Mouse (Mus musculus): ENCODE results near the gene Itga11. TPM values are rescaled to one million over a fixed set of nuclear protein-coding genes. Genes with fewer than 3 reads are reported as not detected.

Gene Itga11
- polyA plus RNA-seq, 1 experiment from 2014 or later, result 0.05 TPM

DNA sequence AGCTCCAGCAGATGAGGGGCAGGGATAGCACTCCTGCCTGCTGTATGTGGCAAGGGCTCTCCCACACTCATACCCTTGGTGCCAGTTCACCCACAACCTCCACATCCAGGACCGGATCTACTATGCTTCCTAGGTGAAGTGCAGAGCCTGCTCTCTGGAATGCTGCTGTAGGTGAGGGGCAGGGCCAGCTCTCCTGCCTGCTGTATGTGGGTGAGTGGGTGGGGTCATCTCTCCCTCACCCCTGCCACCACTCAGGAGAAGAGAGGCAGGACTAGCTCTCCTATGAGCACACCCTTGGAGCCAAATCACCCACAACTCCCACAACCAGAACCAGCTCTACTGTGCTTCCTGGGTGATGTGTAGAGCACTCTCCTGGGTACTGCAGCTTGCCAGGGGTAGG lies 2.5 kb upstream of the Itga11 start:
- Histone ChIP-seq H3K27ac (ENCODE audit: low read depth) (no peak overlapping the region), H3K27me3 (ENCODE audit: insufficient read depth, low read length) (peaks cover 27% of the 10 kb centered on the region)

DNA sequence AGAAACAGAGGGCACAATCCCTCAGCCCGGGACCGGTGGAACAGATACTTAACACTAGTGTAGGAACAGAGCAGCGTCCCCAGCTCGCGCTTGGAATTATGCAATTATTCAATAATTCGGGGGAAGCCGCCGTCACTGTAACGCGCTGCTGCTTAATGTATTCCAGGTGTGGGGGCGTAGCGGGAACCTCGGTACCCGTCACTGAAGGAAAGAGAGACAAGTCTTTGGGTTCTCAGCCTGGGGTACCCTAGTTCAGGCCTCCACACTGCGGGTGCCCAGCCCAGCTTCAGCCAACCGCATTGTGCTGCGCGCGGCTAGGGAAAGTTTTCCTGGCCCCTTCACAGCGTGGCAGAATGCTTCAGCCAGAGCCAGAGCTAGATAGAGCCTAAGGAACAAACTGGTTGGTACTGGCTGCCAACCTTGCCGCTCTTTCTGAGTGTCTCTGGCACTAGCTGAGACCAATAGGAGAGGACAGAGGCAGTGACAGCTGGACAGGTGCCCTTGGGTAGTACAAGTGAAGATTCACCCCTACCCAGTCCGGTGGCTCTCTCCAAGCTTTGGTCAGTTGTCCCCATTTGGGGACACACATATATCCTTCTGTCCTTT lies 1.0 kb downstream of the Itga11 start:
- 14% methylated on average over 22 of the region's 22 CpGs for whole genome bisulfite sequencing (ENCODE audit: insufficient replicate concordance)
- Histone ChIP-seq H3K9ac (replicated peaks) (no peak overlapping the region), H3K9me3 (ENCODE audit: low read length) (no peaks in the 10 kb centered on the region), H3K27ac (ENCODE audit: low read depth) (no peak overlapping the region), H3K4me3 (ENCODE audit: low read depth, low read length) (peak overlapping the region; percentile 32; the same call in 1 of the 2 replicates), H3K36me3 (replicated peaks; ENCODE audit: insufficient read depth, low read length) (no peaks in the 10 kb centered on the region), H3K4me1 (ENCODE audit: insufficient read depth) (0 out of 2 replicates have a peak, but pooled peaks cover 4% of the 10 kb centered on the region), H3K27me3 (ENCODE audit: insufficient read depth, low read length) (peaks cover 27% of the 10 kb centered on the region), H3K4me2 (ENCODE audit: low read depth, low read length) (peak overlapping the region; percentile 56)
- ATAC-seq, result no peak
- no peak for DNase-seq
- TF ChIP-seq EP300 (IDR thresholded peaks at IDR 0.05; ENCODE audit: low read depth), result no peak
- TF ChIP-seq CTCF (IDR thresholded peaks at IDR 0.05; ENCODE audit: low read depth), result no peak

More for the DNA sequence above, 2.5 kb upstream of the Itga11 start:
- no peaks in the 10 kb centered on the region for H3K9me3 ChIP-seq (ENCODE audit: low read length)
- H3K4me3 ChIP-seq (ENCODE audit: low read depth, low read length), result no peak overlapping the region
- H3K9ac ChIP-seq (replicated peaks), result no peak overlapping the region
- H3K4me1 ChIP-seq (ENCODE audit: insufficient read depth), result 0 out of 2 replicates have a peak, but pooled peaks cover 4% of the 10 kb centered on the region
- DNase-seq, result no peak
- TF ChIP-seq EP300 (IDR thresholded peaks at IDR 0.05; ENCODE audit: low read depth), result no peak
- TF ChIP-seq CTCF (IDR thresholded peaks at IDR 0.05; ENCODE audit: low read depth), result no peak
- no peaks in the 10 kb centered on the region for H3K36me3 ChIP-seq (replicated peaks; ENCODE audit: insufficient read depth, low read length)
- no peak for ATAC-seq
- no peak overlapping the region for H3K4me2 ChIP-seq (ENCODE audit: low read depth, low read length)
- 87% methylated on average over 1 of the region's 1 CpGs for WGBS (ENCODE audit: insufficient replicate concordance)

DNA sequence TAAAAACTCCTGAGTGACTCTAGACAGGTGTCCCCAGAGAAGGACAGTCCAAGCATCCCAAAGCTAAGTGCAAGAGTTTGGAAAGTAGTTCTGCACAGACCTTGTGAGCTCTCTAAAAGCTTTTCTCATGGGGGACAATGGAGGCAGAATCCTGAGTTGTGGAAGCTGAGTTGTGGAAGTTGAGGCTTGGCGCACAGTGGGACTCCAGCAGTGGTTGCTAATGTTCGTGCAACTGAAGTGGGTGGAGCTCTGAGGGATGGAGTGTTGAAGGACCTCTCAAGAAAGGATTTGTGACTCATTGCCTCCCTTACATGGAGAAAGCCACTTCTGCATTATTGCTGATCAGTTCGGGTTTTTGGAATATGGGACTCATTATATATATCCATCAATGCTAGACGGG lies 1.8 kb downstream of the Itga11 start:
- TF ChIP-seq CTCF (IDR thresholded peaks at IDR 0.05; ENCODE audit: low read depth) (no peak), EP300 (IDR thresholded peaks at IDR 0.05; ENCODE audit: low read depth) (no peak)
- 68% methylated on average over 4 of the region's 4 CpGs for WGBS (ENCODE audit: insufficient replicate concordance)
- H3K4me3 ChIP-seq (ENCODE audit: low read depth, low read length), result no peak overlapping the region
- H3K4me2 ChIP-seq (ENCODE audit: low read depth, low read length), result no peak overlapping the region
- no peak overlapping the region for H3K27ac ChIP-seq (ENCODE audit: low read depth)
- H3K9me3 ChIP-seq (ENCODE audit: low read length), result no peaks in the 10 kb centered on the region
- no peak for DNase-seq
- no peak for ATAC-seq
- H3K9ac ChIP-seq (replicated peaks), result no peak overlapping the region
- 0 out of 2 replicates have a peak, but pooled peaks cover 4% of the 10 kb centered on the region for H3K4me1 ChIP-seq (ENCODE audit: insufficient read depth)
- peaks cover 27% of the 10 kb centered on the region for H3K27me3 ChIP-seq (ENCODE audit: insufficient read depth, low read length)
- no peaks in the 10 kb centered on the region for H3K36me3 ChIP-seq (replicated peaks; ENCODE audit: insufficient read depth, low read length)

DNA sequence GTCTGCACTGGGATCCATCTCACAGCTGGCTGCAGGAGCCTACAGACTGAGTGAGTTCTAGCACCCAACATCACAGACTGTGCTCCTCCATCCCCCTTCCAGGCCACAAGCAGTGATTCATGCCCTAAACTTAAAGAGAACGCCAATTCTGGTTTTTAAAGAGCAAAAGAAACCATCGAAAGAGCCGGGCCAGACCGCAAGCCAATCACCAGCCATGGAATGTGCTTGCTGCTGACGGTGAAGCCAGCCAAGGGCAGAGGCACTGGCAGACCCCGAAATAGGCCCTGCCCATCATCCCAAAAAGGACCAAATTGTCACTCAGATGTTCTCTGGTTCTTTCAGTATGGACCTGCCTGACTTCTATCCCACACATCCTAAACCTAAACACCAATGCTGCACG lies 6.7 kb downstream of the Itga11 start:
- Histone ChIP-seq H3K36me3 (replicated peaks; ENCODE audit: insufficient read depth, low read length) (no peaks in the 10 kb centered on the region), H3K4me1 (ENCODE audit: insufficient read depth) (no peaks in the 10 kb centered on the region), H3K9me3 (ENCODE audit: low read length) (no peaks in the 10 kb centered on the region), H3K4me2 (ENCODE audit: low read depth, low read length) (no peak overlapping the region), H3K27ac (ENCODE audit: low read depth) (no peak overlapping the region), H3K4me3 (ENCODE audit: low read depth, low read length) (no peak overlapping the region), H3K9ac (replicated peaks) (no peak overlapping the region), H3K27me3 (ENCODE audit: insufficient read depth, low read length) (peaks cover 3% of the 10 kb centered on the region; the same call in 1 of the 2 replicates)
- ATAC-seq, result no peak
- TF ChIP-seq EP300 (IDR thresholded peaks at IDR 0.05; ENCODE audit: low read depth), result no peak
- TF ChIP-seq CTCF (IDR thresholded peaks at IDR 0.05; ENCODE audit: low read depth), result no peak
- WGBS (ENCODE audit: insufficient replicate concordance), result 76% methylated on average over 7 of the region's 7 CpGs
- DNase-seq, result no peak

DNA sequence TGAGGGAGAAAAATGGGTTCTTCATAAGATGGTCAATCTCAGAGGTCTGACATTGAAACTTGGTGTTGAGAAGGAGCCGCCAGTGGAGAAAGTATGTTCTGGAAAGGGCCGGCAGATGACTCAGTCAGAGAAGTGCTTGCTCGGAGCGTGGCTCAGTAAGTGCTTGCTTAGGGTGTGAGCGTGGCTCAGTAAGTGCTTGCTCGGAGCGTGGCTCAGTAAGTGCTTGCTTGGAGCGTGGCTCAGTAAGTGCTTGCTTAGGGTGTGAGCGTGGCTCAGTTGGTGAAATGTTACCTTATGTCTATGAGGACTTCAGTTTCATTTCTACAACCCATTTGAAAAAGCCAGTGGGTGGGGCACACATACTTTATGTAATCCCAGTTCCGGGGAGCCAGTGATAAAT lies 12.1 kb downstream of the Itga11 start:
- 78% methylated on average over 10 of the region's 10 CpGs for WGBS (ENCODE audit: insufficient replicate concordance)
- Histone ChIP-seq H3K4me2 (ENCODE audit: low read depth, low read length) (no peak overlapping the region), H3K9ac (replicated peaks) (no peak overlapping the region), H3K4me1 (ENCODE audit: insufficient read depth) (no peaks in the 10 kb centered on the region), H3K4me3 (ENCODE audit: low read depth, low read length) (no peak overlapping the region), H3K27ac (ENCODE audit: low read depth) (no peak overlapping the region), H3K27me3 (ENCODE audit: insufficient read depth, low read length) (0 out of 2 replicates have a peak, but pooled peaks cover 3% of the 10 kb centered on the region), H3K9me3 (ENCODE audit: low read length) (no peaks in the 10 kb centered on the region), H3K36me3 (replicated peaks; ENCODE audit: insufficient read depth, low read length) (no peaks in the 10 kb centered on the region)
- ATAC-seq (no peak), DNase-seq (no peak)
- TF ChIP-seq EP300 (IDR thresholded peaks at IDR 0.05; ENCODE audit: low read depth), result no peak
- TF ChIP-seq CTCF (IDR thresholded peaks at IDR 0.05; ENCODE audit: low read depth), result no peak

DNA sequence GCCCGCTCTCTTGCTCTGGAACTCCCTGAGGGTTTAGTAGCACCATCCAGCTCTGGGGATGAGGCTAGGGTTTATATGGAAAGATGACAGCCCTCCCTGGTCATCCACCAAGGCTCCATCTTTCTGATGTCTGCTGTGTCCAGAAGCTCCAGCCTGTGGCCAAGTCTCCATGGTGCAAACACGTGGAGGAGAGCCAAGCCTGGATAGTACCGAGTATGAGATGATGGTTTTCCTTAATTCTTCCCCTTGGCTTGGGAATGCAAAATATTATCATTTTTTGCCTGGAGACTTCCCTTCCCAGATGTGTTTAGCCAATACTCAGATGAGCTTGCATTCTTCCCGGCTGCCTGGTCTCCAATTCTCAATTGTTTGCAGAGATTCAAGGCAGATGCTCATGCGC lies 16.4 kb downstream of the Itga11 start:
- H3K4me2 ChIP-seq (ENCODE audit: low read depth, low read length), result no peak overlapping the region
- H3K9ac ChIP-seq (replicated peaks), result no peak overlapping the region
- 77% methylated on average over 5 of the region's 5 CpGs for WGBS (ENCODE audit: insufficient replicate concordance)
- no peak for DNase-seq
- H3K4me1 ChIP-seq (ENCODE audit: insufficient read depth), result no peaks in the 10 kb centered on the region
- H3K36me3 ChIP-seq (replicated peaks; ENCODE audit: insufficient read depth, low read length), result no peaks in the 10 kb centered on the region
- H3K27ac ChIP-seq (ENCODE audit: low read depth), result no peak overlapping the region
- H3K4me3 ChIP-seq (ENCODE audit: low read depth, low read length), result no peak overlapping the region
- TF ChIP-seq CTCF (IDR thresholded peaks at IDR 0.05; ENCODE audit: low read depth) (no peak), EP300 (IDR thresholded peaks at IDR 0.05; ENCODE audit: low read depth) (no peak)
- no peaks in the 10 kb centered on the region for H3K27me3 ChIP-seq (ENCODE audit: insufficient read depth, low read length)
- no peaks in the 10 kb centered on the region for H3K9me3 ChIP-seq (ENCODE audit: low read length)
- ATAC-seq, result no peak

Data from liver, postnatal 0 days (tissue).